Mouse (Mus musculus): ENCODE measurements around the gene Sarm1. TPM values are rescaled to one million over a fixed set of nuclear protein-coding genes. Genes with fewer than 3 reads are reported as not detected.
A peak's percentile ranks its signal among the peaks of the same experiment; 100 is the strongest.

Sarm1 gene
- total RNA-seq, 2 experiments from 2014 or later, result 55.9 to 59.0 TPM

GRCm38 (mm10) chr11:78465116-78465515 lies 32.4 kb downstream of the Sarm1 start:
- DNase-seq (ENCODE audit: low spot score in 2 of 2), result no peak

- no peak for DNase-seq (ENCODE audit: low spot score in 2 of 2)
Measured at GRCm38 (mm10) chr11:78463286-78464036, 34.1 kb downstream of the Sarm1 start.

DNA sequence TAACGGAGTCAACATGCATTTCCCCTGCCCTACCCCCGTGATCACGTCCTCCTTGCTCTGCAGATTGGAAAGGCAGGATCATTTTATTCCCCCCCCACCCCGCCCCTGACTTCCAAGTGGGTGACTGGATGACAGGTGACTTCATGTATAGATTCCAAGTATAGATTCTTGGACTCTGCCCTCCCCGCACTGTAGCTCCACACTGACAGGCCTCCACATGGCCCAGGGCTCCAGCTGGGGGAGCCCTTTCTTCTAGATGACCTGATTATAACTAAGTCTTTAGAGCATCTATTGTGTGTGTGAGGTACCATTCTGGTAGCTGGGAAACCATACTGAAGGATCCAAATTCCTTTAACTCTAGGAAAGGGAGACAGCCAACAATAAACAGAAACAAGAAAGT lies 34.9 kb downstream of the Sarm1 start:
- DNase-seq (ENCODE audit: low spot score in 2 of 2), result no peak

- no peak for DNase-seq (ENCODE audit: low spot score in 2 of 2)
Measured at GRCm38 (mm10) chr11:78461894-78462293, 35.7 kb downstream of the Sarm1 start.

- no peak for DNase-seq (ENCODE audit: low spot score in 2 of 2)
Measured at GRCm38 (mm10) chr11:78458740-78459139, 38.8 kb downstream of the Sarm1 start.

- DNase-seq (ENCODE audit: low spot score in 2 of 2), result peak; percentile 34 to 47
Measured at GRCm38 (mm10) chr11:78455308-78455707, 42.2 kb downstream of the Sarm1 start.

DNA sequence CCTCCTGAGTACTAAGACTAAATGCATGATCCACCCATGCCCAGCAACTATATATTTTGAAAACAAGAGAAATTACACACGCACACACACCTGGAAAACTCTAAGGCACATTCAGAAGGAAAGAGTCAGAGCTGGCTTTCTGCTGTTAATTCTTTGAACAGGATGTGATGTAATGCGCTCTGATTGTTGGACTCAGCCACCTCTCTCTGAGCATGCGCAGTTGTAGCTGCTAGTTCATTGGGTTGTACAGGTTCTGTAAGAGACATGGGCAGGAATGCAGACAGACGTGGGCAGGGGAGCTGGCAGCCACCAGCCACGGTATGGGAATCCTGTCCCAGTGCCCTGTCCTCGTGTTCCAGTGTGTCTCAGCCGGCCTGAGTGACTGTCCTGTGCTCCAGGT lies 43.3 kb downstream of the Sarm1 start:
- DNase-seq (ENCODE audit: low spot score in 2 of 2), result no peak

GRCm38 (mm10) chr11:78453675-78454074 lies 43.9 kb downstream of the Sarm1 start:
- peak; percentile 74 to 79 for DNase-seq (ENCODE audit: low spot score in 2 of 2)

- no peak for DNase-seq (ENCODE audit: low spot score in 2 of 2)
Measured at GRCm38 (mm10) chr11:78450337-78450736, 47.2 kb downstream of the Sarm1 start.

DNA sequence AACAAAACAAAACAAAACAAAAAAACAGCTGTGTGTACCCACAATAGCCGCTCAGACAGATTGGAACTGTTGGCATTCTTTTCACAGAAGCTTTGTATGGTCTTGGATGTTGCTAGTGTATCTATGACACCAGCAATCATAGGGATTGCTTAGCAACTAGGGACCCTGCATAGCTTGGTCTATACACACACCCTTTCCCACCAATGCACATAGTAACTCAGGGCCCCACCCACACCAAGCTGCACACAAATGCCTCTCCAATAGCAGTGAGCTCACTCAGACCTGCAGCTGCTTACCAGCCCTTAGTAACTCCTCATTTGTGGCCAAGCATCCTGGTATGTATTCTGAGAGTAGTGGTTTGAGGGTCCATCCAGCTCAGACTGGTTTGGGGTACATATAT lies 49.3 kb downstream of the Sarm1 start:
- DNase-seq (ENCODE audit: low spot score in 2 of 2), result no peak

GRCm38 (mm10) chr11:78447168-78447567 lies 50.4 kb downstream of the Sarm1 start:
- no peak for DNase-seq (ENCODE audit: low spot score in 2 of 2)

DNA sequence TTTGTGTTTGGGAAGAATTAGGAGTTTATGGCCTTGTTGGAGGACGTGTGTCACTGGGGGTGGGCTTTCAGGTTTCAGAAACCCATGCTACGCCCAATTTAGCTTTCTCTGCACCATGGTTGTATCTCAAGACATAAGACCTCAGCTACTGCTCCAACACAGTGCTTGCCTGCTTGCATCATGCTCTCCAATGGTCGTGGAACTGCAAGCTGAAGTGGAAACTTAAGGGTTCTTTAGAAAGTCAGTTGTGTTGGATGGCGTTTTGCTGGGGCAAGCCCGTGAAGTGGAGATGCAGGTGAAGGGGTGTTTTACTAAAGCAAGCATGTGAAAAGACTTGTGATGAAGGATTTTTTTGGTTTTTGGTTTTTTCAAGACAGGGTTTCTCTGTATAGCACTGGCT lies 54.4 kb downstream of the Sarm1 start:
- no peak for DNase-seq (ENCODE audit: low spot score in 2 of 2)

- DNase-seq (ENCODE audit: low spot score in 2 of 2), result no peak
Measured at GRCm38 (mm10) chr11:78438399-78438930, 59.1 kb downstream of the Sarm1 start.

- no peak for DNase-seq (ENCODE audit: low spot score in 2 of 2)
Measured at GRCm38 (mm10) chr11:78437182-78437581, 60.4 kb downstream of the Sarm1 start.

GRCm38 (mm10) chr11:78435776-78436349 lies 61.7 kb downstream of the Sarm1 start:
- peak; percentile 24 to 25 for DNase-seq (ENCODE audit: low spot score in 2 of 2)

DNA sequence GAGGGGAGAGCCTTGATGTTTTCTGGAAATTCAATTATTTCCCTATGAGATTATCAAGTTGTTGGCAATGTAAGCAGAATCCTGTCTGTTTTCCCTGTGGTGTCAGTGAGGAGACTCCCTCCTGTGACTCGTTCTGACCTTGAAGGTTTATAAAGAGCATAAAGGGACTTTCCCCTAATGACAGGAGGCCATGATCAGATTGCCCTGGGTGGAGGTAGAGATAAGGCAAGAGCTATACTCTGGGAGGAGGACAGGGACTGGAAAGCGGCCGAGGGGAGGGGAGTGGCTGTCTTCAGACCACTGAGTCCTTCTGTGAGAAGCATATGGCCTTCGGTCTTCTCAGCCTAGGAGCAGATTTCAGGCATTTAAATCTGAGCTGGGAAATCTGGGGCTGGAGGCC lies 63.5 kb downstream of the Sarm1 start:
- DNase-seq (ENCODE audit: low spot score in 2 of 2), result no peak

DNA sequence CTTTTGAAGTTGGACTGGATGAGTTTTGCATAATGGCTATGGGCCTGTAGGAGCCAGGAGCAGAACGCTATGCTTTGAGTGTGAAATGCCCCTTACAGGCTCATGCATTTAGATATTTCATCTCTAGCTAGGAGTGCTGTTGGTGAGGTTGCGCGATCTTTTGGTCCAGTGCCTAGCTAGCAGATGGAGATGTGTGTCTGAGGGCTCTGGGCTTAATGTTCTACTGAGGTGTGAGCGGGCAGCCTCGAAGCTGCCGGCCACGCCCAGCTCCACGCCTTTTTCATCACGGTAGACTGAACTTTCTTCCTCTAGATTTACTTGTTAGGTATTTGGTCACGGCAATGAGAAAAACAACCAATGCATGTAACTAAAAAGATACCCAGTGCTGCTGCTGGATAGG lies 66.4 kb downstream of the Sarm1 start:
- DNase-seq (ENCODE audit: low spot score in 2 of 2), result no peak

GRCm38 (mm10) chr11:78430195-78430878 lies 67.2 kb downstream of the Sarm1 start:
- DNase-seq (ENCODE audit: low spot score in 2 of 2), result no peak

DNA sequence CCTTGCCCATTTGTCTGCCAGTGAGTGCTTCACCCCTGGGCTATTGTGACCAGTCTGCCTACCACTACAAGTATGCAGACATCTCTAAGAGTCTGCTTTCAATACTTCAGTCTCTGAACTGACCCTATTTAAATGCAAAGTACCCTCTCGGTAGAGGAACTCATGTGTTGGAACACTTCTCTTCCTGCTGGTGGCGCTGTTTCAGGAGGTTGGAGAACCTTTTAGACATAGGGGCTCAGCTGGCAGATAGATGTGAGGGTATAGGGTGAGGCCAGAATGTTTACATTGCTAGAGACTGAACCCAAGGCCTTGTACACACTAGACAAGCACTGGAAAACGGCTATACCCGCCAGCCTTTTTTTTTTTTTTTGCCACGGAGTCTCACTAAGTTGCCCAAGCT lies 69.2 kb downstream of the Sarm1 start:
- no peak for DNase-seq (ENCODE audit: low spot score in 2 of 2)

DNA sequence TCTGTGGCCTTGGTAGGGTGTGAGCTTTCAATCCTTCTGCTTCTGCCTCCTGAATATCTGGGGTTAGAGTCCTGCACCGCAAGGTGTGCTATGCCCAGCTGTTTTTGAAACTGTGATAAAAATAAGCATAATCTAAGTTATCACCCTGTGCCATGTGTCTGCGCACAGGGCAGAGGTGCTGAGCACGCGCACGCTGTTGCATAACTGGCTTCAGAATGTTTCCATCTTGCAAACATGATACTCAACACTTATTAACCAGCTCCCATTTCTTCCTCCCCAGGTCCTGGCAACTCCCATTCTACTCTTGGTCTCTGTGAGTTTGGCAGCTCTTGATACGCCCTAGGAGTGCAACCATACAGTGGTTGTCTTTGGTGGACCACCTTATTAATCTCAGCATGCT lies 69.9 kb downstream of the Sarm1 start:
- DNase-seq (ENCODE audit: low spot score in 2 of 2), result no peak

GRCm38 (mm10) chr11:78425572-78425971 lies 72.0 kb downstream of the Sarm1 start:
- DNase-seq (ENCODE audit: low spot score in 2 of 2), result no peak

- peak; percentile 46 to 47 for DNase-seq (ENCODE audit: low spot score in 2 of 2)
Measured at GRCm38 (mm10) chr11:78424352-78424751, 73.2 kb downstream of the Sarm1 start.

Data from layer of hippocampus, postnatal 10 days (tissue).